Mouse (Mus musculus) hindbrain, embryonic 13.5 days (tissue): ENCODE data around the gene Adck2. TPM values are rescaled to one million over a fixed set of nuclear protein-coding genes. Genes with fewer than 3 reads are reported as not detected.

ENCODE experiments used
- ATAC-seq: fragments of 200-750 bp; cut with Nextera tagmentation; 2 replicates; pipeline ENCODE4 v1.8.0; 2017; ENCODE audit warnings: moderate TSS enrichment; ENCODE audit not compliant: low FRiP score
- H3K27ac ChIP-seq: fragments of 300-500 bp; sonication (generic); 2 replicates; pipeline ENCODE4 v1.5.1; 2015; ENCODE audit warnings: inconsistent platforms, mild to moderate bottlenecking, moderate library complexity
- H3K27me3 ChIP-seq: fragments of 300-500 bp; sonication (generic); 2 replicates; pipeline ENCODE4 v1.6.1; 2015; ENCODE audit warnings: mild to moderate bottlenecking, inconsistent platforms
- H3K36me3 ChIP-seq: fragments of 300-500 bp; sonication (generic); 2 replicates; pipeline ENCODE4 v1.6.1; 2015; ENCODE audit warnings: mild to moderate bottlenecking, inconsistent platforms
- H3K4me1 ChIP-seq: fragments of 300-500 bp; sonication (generic); replicated peaks from 2 replicates; pipeline ENCODE4 v1.6.1; 2015; ENCODE audit warnings: inconsistent platforms
- H3K4me2 ChIP-seq: fragments of 300-500 bp; sonication (generic); 2 replicates; pipeline ENCODE4 v1.6.1; 2015; ENCODE audit warnings: inconsistent platforms, mild to moderate bottlenecking, moderate library complexity
- H3K4me3 ChIP-seq: fragments of 300-500 bp; sonication (generic); 2 replicates; pipeline ENCODE4 v1.5.1; 2015; ENCODE audit warnings: mild to moderate bottlenecking, inconsistent platforms
- H3K9ac ChIP-seq: fragments of 300-500 bp; sonication (generic); 2 replicates; pipeline ENCODE4 v1.6.1; 2015; ENCODE audit warnings: mild to moderate bottlenecking, inconsistent platforms
- H3K9me3 ChIP-seq: fragments of 300-500 bp; sonication (generic); 2 replicates; pipeline ENCODE4 v1.6.1; 2016; ENCODE audit warnings: inconsistent platforms
- WGBS: fragments of 180-500 bp; shearing (Covaris S2); methylation state at CpG from one replicate; pipeline ENCODE4 v1.1.7; 2015; 5-methylcytosine and 5-hydroxymethylcytosine counted together
- polyA plus RNA-seq: library from polyadenylated mRNA; unstranded; fragments of >200 nt; fragmentation: Nextera tagmentation; extraction: Ambion mirVana; gene quantifications from 2 replicates; pipeline ENCODE4 v1.2.1, GENCODE M21; 2015

The Adck2 gene
- polyA plus RNA-seq, 1 experiment from 2014 or later: 41.4 TPM

DNA sequence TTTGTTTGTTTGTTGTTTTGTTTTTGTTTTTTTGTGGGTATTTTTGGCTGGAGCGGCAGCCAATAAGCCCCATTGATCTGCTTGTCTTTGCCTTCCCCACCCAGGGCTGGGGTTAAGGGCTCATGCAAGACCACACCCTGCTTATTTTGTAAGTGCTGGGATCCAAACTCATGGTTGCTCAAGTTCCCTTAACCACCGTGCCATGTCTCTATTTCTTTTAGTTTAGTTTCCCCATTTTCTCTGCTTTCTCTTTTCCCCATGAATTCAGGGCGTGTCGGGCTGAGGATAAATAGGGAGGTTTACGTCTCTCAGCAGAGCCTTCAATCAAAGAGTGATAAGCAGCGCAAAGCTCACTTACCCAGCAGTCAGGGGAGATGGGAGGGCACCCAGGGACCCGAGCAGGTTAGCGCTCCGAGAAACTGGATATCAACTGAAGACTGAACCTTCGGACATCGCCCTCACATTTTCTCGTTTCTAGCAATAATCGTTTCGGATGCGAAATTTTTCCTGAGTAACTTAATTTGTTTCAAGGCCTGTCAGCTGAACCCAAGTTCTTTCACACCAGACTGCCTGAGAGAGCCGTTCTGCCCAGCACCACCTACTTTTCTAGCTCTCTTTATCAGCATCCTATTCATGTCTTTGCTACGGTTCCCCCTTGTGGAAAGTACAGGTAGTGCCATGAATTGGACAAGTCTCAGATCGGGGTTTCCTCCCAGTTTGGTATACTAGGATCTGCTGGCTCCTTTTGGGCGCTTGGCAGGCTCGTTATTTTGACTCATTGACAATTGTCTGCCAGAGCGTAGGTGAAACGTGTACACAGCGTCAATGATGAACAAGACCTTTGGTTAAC is 11.3 kb upstream of the Adck2 start:
- peak; percentile 30; the same call in 1 of the 2 replicates for ATAC-seq
- Histone ChIP-seq H3K27ac (no peak overlapping the region), H3K4me1 (peaks cover 19% of the 10 kb centered on the region), H3K4me2 (peak overlapping the region; percentile 37), H3K4me3 (no peak overlapping the region), H3K27me3 (no peaks in the 10 kb centered on the region), H3K9ac (no peak overlapping the region), H3K36me3 (no peaks in the 10 kb centered on the region), H3K9me3 (no peaks in the 10 kb centered on the region)
- 19% methylated on average over 23 of the region's 23 CpGs for WGBS

- Histone ChIP-seq H3K9me3 (no peaks in the 10 kb centered on the region), H3K36me3 (no peaks in the 10 kb centered on the region), H3K4me2 (no peak overlapping the region), H3K4me3 (no peak overlapping the region), H3K9ac (no peak overlapping the region), H3K4me1 (no peaks in the 10 kb centered on the region; the same call in 1 of the 2 replicates), H3K27ac (no peak overlapping the region), H3K27me3 (0 out of 2 replicates have a peak, but pooled peaks cover 2% of the 10 kb centered on the region)
- ATAC-seq: no peak
- WGBS: 18% methylated on average over 5 of the region's 5 CpGs
Observed at GRCm38 (mm10) chr6:39567528-39567927, 6.1 kb upstream of the Adck2 start.

- WGBS: 86% methylated on average over 3 of the region's 3 CpGs
- Histone ChIP-seq H3K36me3 (no peaks in the 10 kb centered on the region), H3K4me3 (no peak overlapping the region), H3K9ac (no peak overlapping the region), H3K27me3 (0 out of 2 replicates have a peak, but pooled peaks cover 2% of the 10 kb centered on the region), H3K4me2 (no peak overlapping the region), H3K4me1 (peaks cover 15% of the 10 kb centered on the region), H3K9me3 (no peaks in the 10 kb centered on the region), H3K27ac (no peak overlapping the region)
- ATAC-seq: no peak
Observed at GRCm38 (mm10) chr6:39570426-39570825, 3.2 kb upstream of the Adck2 start.

DNA sequence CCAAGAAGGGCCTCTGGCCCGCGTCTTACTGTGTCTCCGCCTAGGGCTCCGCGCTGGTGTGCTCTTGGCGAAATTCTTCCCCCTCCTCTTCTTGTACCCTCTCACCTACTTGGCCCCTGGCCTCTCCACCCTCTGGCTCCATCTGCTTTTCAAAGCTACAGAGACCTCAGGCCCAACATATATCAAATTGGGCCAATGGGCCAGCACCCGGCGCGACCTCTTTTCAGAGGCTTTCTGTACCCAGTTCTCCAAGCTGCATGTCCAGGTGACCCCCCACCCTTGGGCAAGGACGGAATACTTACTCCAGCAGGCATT is 839 bp downstream of the Adck2 start:
- Histone ChIP-seq H3K4me2 (peak overlapping the region; percentile 77), H3K4me1 (peaks cover 15% of the 10 kb centered on the region), H3K4me3 (peak overlapping the region; percentile 79), H3K27ac (peak overlapping the region; percentile 97), H3K9me3 (no peaks in the 10 kb centered on the region), H3K36me3 (peaks cover 32% of the 10 kb centered on the region), H3K9ac (peak overlapping the region; percentile 93), H3K27me3 (no peaks in the 10 kb centered on the region)
- whole genome bisulfite sequencing: 27% methylated on average over 10 of the region's 10 CpGs
- peak; percentile 59 for ATAC-seq

- Histone ChIP-seq H3K27ac (peak overlapping the region; percentile 97), H3K27me3 (no peaks in the 10 kb centered on the region), H3K9ac (peak overlapping the region; percentile 93), H3K4me1 (peaks cover 15% of the 10 kb centered on the region), H3K4me3 (peak overlapping the region; percentile 79), H3K9me3 (no peaks in the 10 kb centered on the region), H3K4me2 (peak overlapping the region; percentile 77), H3K36me3 (peaks cover 37% of the 10 kb centered on the region)
- 80% methylated on average over 7 of the region's 7 CpGs for WGBS
- ATAC-seq: no peak
Observed at GRCm38 (mm10) chr6:39574951-39575350, 1.3 kb downstream of the Adck2 start.

DNA sequence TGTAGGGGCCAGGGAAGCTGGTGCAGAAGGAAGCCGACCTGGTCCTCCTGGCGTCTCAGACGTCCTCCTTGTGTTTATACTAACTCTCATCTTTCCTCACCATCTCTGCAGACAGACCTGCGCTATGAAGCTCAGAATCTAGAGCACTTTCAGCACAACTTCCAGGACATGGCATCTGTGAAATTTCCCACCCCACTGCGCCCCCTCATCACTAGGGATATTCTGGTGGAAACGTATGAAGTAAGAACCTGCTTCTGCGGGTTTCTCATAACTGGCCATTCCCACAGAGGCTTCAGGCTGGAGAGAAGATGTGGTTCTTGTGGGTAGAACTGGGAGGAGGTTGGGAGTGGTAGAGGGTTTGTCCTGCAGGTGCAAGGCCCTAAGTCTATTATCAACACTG is 5.9 kb downstream of the Adck2 start:
- Histone ChIP-seq H3K27me3 (no peaks in the 10 kb centered on the region), H3K27ac (no peak overlapping the region), H3K36me3 (peaks cover 77% of the 10 kb centered on the region), H3K4me2 (no peak overlapping the region), H3K4me3 (no peak overlapping the region), H3K4me1 (peaks cover 6% of the 10 kb centered on the region), H3K9me3 (no peaks in the 10 kb centered on the region), H3K9ac (no peak overlapping the region)
- no peak for ATAC-seq
- WGBS: 93% methylated on average over 7 of the region's 7 CpGs

GRCm38 (mm10) chr6:39580558-39580957 is 6.9 kb downstream of the Adck2 start:
- Histone ChIP-seq H3K27ac (no peak overlapping the region), H3K9ac (no peak overlapping the region), H3K4me1 (no peaks in the 10 kb centered on the region), H3K4me3 (no peak overlapping the region), H3K9me3 (no peaks in the 10 kb centered on the region), H3K4me2 (no peak overlapping the region), H3K27me3 (no peaks in the 10 kb centered on the region), H3K36me3 (peaks cover 87% of the 10 kb centered on the region)
- no peak for ATAC-seq
- WGBS: 68% methylated on average over 2 of the region's 2 CpGs

DNA sequence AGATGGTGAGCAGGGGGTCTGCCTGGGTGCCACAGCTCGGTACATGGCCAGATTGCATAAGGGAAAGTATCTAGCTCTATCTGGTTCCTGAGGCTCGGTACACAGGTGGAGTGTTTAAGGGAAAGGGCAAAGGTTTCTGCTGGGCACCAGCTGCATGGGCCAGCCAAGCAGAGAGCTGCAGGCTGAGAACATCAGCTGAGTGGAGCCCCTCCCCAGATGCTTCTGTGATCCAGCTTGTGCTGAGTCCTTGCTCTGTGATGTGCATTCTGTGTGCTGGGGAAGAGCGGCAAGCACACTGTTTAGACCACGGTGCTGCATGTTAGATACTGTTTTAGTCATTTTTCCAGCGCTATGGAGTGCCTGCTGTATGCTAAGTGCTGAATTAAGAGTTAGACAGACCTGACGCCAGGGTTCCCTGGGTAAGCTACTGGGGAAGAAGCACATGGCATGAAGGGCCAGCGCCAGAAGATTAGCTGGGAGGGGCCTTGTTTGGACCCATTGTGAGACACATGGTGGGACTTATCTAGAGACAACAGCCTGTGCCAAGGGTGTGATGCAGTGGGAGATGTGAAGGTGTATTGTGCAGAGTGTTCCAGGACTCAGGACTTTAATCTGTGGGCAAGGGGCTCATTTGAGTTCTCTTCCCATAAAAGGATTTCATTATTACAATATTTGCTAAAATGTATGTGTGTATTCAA is 7.6 kb downstream of the Adck2 start:
- no peak for ATAC-seq
- peaks cover 94% of the 10 kb centered on the region for H3K36me3 ChIP-seq
- WGBS: 83% methylated on average over 7 of the region's 7 CpGs

DNA sequence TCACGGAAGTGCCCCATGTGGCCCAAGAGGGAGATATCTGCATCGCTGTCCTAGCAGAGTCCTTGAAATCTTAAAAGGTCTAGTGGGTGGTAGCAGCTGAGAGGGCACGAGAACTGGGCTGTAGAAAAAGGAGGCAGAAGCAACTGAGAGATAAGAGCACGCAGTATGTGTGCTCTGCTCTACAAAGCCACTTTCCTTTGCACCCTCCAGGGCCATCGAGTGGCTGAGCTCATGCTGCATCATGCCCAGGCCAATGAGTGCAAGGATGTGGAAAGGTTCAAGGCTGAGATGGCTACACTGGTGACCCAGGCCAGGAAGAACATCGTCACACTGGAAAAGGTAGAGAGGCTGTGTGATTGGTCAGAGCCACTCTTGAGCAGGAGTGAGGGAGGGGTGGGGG is 11.8 kb downstream of the Adck2 start, which contains the start of gene Gm42420:
Gene Gm42420, plus strand, starts transcription at position 237 of the 400 bp plus-strand sequence.
- Histone ChIP-seq H3K4me1 (no peaks in the 10 kb centered on the region), H3K27ac (no peak within 1 kb of the TSS), H3K4me2 (no peak within 1 kb of the TSS), H3K9ac (no peak within 1 kb of the TSS), H3K4me3 (no peak within 1 kb of the TSS), H3K27me3 (no peaks in the 10 kb centered on the region), H3K36me3 (peaks cover 93% of the 10 kb centered on the region), H3K9me3 (no peaks in the 10 kb centered on the region)
- WGBS: 96% methylated on average over 6 of the region's 6 CpGs
- no peak for ATAC-seq

More for the DNA sequence above, 7.6 kb downstream of the Adck2 start:
- no peaks in the 10 kb centered on the region for H3K4me1 ChIP-seq
- H3K9me3 ChIP-seq: no peaks in the 10 kb centered on the region
- H3K27me3 ChIP-seq: no peaks in the 10 kb centered on the region
- H3K9ac ChIP-seq: no peak overlapping the region
- no peak overlapping the region for H3K4me3 ChIP-seq
- no peak overlapping the region for H3K4me2 ChIP-seq
- H3K27ac ChIP-seq: no peak overlapping the region

DNA sequence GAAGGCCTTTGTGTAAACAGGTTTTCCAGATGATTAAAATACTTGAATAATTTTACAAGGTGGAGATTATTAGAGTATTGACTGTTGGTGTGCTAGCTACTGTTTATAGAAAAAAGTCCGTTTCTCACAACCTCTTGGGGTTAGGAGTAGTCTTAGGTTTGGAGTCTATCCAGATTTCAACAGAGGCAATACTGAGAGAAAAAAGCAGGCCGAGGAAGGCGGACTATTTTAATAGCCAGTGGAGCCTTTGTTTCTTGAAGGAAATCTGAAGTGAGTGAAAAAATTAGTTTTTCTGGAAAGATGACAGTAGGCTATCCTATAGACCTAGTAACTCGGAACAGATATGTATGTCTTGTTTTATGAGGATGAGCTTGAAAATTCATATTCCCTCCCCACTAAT is 17.8 kb downstream of the Adck2 start:
- no peak overlapping the region for H3K9ac ChIP-seq
- H3K4me2 ChIP-seq: no peak overlapping the region
- no peak for ATAC-seq
- H3K4me1 ChIP-seq: peaks cover 21% of the 10 kb centered on the region
- no peak overlapping the region for H3K4me3 ChIP-seq
- no peaks in the 10 kb centered on the region for H3K9me3 ChIP-seq
- no peak overlapping the region for H3K27ac ChIP-seq
- WGBS: 95% methylated on average over 4 of the region's 4 CpGs
- peaks cover 38% of the 10 kb centered on the region for H3K36me3 ChIP-seq
- H3K27me3 ChIP-seq: no peaks in the 10 kb centered on the region

- H3K9ac ChIP-seq: peak within 1 kb of the TSS; percentile 91
- no peaks in the 10 kb centered on the region for H3K27me3 ChIP-seq
- H3K36me3 ChIP-seq: peaks cover 35% of the 10 kb centered on the region
- peaks cover 21% of the 10 kb centered on the region for H3K4me1 ChIP-seq
- ATAC-seq: peak; percentile 98
- WGBS: under 1% methylated on average over 56 of the region's 56 CpGs
- no peaks in the 10 kb centered on the region for H3K9me3 ChIP-seq
- peak within 1 kb of the TSS; percentile 97 for H3K27ac ChIP-seq
- peak within 1 kb of the TSS; percentile 70 for H3K4me3 ChIP-seq
- H3K4me2 ChIP-seq: peak within 1 kb of the TSS; percentile 66
Observed at GRCm38 (mm10) chr6:39592401-39593214, 18.9 kb downstream of the Adck2 start, which contains the start of gene Ndufb2. TSS of gene Ndufb2 (plus strand) at chr6:39592574.

GRCm38 (mm10) chr6:39600851-39601250 is 27.2 kb downstream of the Adck2 start:
- Histone ChIP-seq H3K36me3 (peaks cover 60% of the 10 kb centered on the region), H3K27me3 (no peaks in the 10 kb centered on the region), H3K4me1 (no peaks in the 10 kb centered on the region), H3K4me2 (no peak overlapping the region), H3K27ac (no peak overlapping the region), H3K9me3 (no peaks in the 10 kb centered on the region), H3K4me3 (no peak overlapping the region), H3K9ac (no peak overlapping the region)
- 94% methylated on average over 3 of the region's 3 CpGs for WGBS
- ATAC-seq: no peak
